Mouse (Mus musculus) myocyte (in vitro differentiated cells): ENCODE results near the gene Exoc3l.

Experiments
- CEBPB ChIP-seq: IDR thresholded peaks from 2 replicates; pipeline ENCODE4 v1.6.1; 2011; ENCODE audit warnings: mild to moderate bottlenecking, moderate library complexity; ENCODE audit not compliant: poor library complexity, insufficient read depth, severe bottlenecking
- E2F4 ChIP-seq: IDR thresholded peaks from one replicate; pipeline ENCODE4 v1.6.1; 2011; ENCODE audit warnings: mild to moderate bottlenecking, control low read depth, moderate library complexity; ENCODE audit not compliant: insufficient read depth
- MAX ChIP-seq: IDR thresholded peaks from one replicate; pipeline ENCODE4 v1.6.1; 2011; ENCODE audit warnings: low read depth, mild to moderate bottlenecking, control low read depth
- MYOD1 ChIP-seq, 3 experiments: IDR thresholded peaks; one replicate each; pipeline ENCODE4 v1.6.1; 2011; ENCODE audit warnings: control low read depth in 2 of 3, low read depth in 2 of 3, mild to moderate bottlenecking in 2 of 3, moderate library complexity in 1 of 3; ENCODE audit not compliant: insufficient read length in 2 of 3, control insufficient read depth in 1 of 3
- POLR2A ChIP-seq: IDR thresholded peaks from one replicate; pipeline ENCODE4 v1.6.1; 2011; ENCODE audit warnings: low read depth, mild to moderate bottlenecking, control low read depth, moderate library complexity; ENCODE audit not compliant: insufficient read length
- POLR2AphosphoS2 ChIP-seq: IDR thresholded peaks from one replicate; pipeline ENCODE4 v1.6.1; 2011; ENCODE audit warnings: low read depth, control low read depth; ENCODE audit not compliant: insufficient read length
- REST ChIP-seq: IDR thresholded peaks from one replicate; pipeline ENCODE4 v1.6.1; 2011; ENCODE audit warnings: mild to moderate bottlenecking, control low read depth, moderate library complexity; ENCODE audit not compliant: insufficient read depth, insufficient read length
- TCF12 ChIP-seq: IDR thresholded peaks from one replicate; pipeline ENCODE4 v1.6.1; 2011; ENCODE audit warnings: mild to moderate bottlenecking, control low read depth; ENCODE audit not compliant: poor library complexity, insufficient read depth, severe bottlenecking
- USF1 ChIP-seq: IDR thresholded peaks from one replicate; pipeline ENCODE4 v1.6.1; 2011; ENCODE audit warnings: low read depth, mild to moderate bottlenecking, control low read depth, moderate library complexity

DNA sequence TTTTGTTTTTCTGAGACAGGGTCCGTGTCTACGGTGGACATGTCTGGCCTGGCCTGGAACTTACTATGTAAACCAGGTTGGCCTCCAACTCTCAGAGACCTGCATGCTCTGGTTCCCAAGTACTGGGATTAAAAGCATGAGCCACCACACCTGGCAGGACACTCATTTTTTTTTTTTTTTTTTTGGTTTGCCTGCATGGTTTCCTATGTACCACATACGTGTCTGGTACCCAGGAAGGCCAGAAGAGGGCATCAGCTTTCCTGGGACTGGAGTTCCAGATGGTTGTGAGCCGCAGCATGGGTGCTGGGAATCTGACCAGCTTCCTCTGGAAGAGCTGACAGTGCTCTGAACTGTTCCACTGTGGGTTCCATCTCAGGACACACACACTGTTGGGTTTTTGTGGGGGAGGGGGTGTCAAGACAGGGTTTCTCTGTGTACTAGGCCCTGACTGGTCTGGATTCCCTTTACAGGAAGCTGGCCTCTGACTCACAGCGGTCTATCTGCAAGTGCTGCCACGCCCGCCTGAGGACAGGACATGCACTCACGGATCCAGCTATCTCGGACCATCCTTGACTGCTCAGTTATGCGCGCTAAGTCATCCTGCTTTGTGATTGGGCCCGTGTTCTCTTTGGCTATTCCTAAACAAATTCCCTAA lies 34.4 kb downstream of the Exoc3l start:
- TF ChIP-seq CEBPB (no peak), E2F4 (no peak), POLR2A (no peak), POLR2AphosphoS2 (no peak), USF1 (no peak), MAX (no peak), MYOD1 (IDR thresholded peaks at IDR 0.05; ENCODE audit: control insufficient read depth in 1 of 3, insufficient read length in 2 of 3, low read depth in 2 of 3) (no peak), TCF12 (no peak), REST (no peak)
